Mouse (Mus musculus): ENCODE results near the gene Angptl4. TPM values are rescaled to one million over a fixed set of nuclear protein-coding genes. Genes with fewer than 3 reads are reported as not detected.

Angptl4 gene
- total and polyA plus RNA-seq, 2 experiments from 2014 or later, result 17.2 to 25.2 TPM

DNA sequence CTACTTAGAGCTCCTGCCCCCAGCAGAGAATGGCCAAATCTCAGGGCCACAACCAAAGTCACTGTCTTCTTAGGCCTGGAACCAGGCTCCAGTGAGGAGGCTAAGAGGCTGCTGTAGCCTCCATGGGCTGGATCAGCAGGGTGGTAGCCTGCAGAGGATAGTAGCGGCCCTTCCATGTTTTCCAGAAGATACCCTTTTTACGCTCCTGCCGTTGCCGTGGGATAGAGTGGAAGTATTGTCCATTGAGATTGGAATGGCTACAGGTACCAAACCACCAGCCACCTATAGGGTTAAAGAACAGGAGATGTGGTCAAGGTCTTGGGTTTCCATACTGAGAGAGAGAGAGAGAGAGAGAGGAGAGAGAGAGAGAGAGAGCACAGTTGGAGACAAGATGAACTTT, 6.3 kb downstream of the Angptl4 start:
- Histone ChIP-seq H3K4me2 (ENCODE audit: low read depth) (no peak overlapping the region), H3K27ac (ENCODE audit: low read depth, low read length) (no peak overlapping the region), H3K9ac (no peak overlapping the region), H3K27me3 (ENCODE audit: insufficient read depth, low read length) (no peaks in the 10 kb centered on the region), H3K4me3 (ENCODE audit: low read depth, low read length) (no peak overlapping the region), H3K4me1 (ENCODE audit: insufficient read depth) (no peaks in the 10 kb centered on the region; the same call in 1 of the 2 replicates), H3K36me3 (ENCODE audit: insufficient read depth) (no peaks in the 10 kb centered on the region), H3K9me3 (ENCODE audit: low read length) (no peaks in the 10 kb centered on the region)
- DNase-seq (no peak), ATAC-seq (no peak)
- WGBS, result 97% methylated on average over 4 of the region's 4 CpGs
- TF ChIP-seq CTCF (IDR thresholded peaks at IDR 0.05; ENCODE audit: low read depth), result no peak

DNA sequence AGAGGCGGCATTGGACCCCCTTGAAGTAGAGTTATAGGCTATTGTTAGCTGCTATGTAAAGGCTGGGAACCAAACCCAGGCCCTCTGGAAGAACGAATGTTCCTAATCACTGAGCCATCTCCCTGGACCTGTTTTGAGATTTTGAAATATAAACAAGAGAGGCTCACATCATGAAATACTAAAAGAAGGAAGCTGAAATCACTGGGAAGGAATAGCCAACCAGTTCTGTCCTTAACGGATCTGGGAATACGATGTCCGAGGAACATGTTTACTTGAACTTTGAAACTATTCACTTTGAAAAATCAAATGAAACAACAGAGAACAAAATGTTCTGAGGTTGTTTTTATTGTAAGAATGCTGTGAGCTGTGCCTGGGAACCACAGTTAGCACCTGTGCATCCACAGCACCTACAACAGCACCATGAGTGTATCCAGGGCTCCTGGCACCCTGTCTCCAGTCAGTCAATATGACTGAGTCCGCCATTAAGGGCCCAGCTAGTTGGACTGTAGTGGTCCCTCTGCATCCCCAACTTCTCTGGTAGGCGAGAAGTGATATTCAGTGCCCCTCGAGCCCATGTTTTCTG, 7.0 kb downstream of the Angptl4 start:
- no peak for DNase-seq
- H3K4me3 ChIP-seq (ENCODE audit: low read depth, low read length), result no peak overlapping the region
- TF ChIP-seq CTCF (IDR thresholded peaks at IDR 0.05; ENCODE audit: low read depth), result no peak

GRCm38 (mm10) chr17:33773871-33774572, 7.6 kb downstream of the Angptl4 start:
- Histone ChIP-seq H3K4me3 (ENCODE audit: low read depth, low read length) (no peak overlapping the region), H3K4me1 (ENCODE audit: insufficient read depth) (no peaks in the 10 kb centered on the region), H3K9ac (no peak overlapping the region), H3K36me3 (ENCODE audit: insufficient read depth) (no peaks in the 10 kb centered on the region), H3K27ac (ENCODE audit: low read depth, low read length) (no peak overlapping the region), H3K9me3 (ENCODE audit: low read length) (no peaks in the 10 kb centered on the region), H3K27me3 (ENCODE audit: insufficient read depth, low read length) (no peaks in the 10 kb centered on the region), H3K4me2 (ENCODE audit: low read depth) (no peak overlapping the region)
- no peak for TF ChIP-seq CTCF (IDR thresholded peaks at IDR 0.05; ENCODE audit: low read depth)
- WGBS, result 93% methylated on average over 6 of the region's 6 CpGs
- DNase-seq (no peak), ATAC-seq (no peak)

More for the DNA sequence above, 7.0 kb downstream of the Angptl4 start:
- 90% methylated on average over 8 of the region's 8 CpGs for whole genome bisulfite sequencing
- Histone ChIP-seq H3K9ac (no peak overlapping the region), H3K27me3 (ENCODE audit: insufficient read depth, low read length) (no peaks in the 10 kb centered on the region), H3K9me3 (ENCODE audit: low read length) (no peaks in the 10 kb centered on the region), H3K4me2 (ENCODE audit: low read depth) (no peak overlapping the region), H3K27ac (ENCODE audit: low read depth, low read length) (no peak overlapping the region), H3K4me1 (ENCODE audit: insufficient read depth) (no peaks in the 10 kb centered on the region; the same call in 1 of the 2 replicates), H3K36me3 (ENCODE audit: insufficient read depth) (no peaks in the 10 kb centered on the region)
- no peak for ATAC-seq

GRCm38 (mm10) chr17:33773426-33773825, 8.2 kb downstream of the Angptl4 start:
- Histone ChIP-seq H3K4me2 (ENCODE audit: low read depth) (no peak overlapping the region), H3K36me3 (ENCODE audit: insufficient read depth) (no peaks in the 10 kb centered on the region), H3K9me3 (ENCODE audit: low read length) (no peaks in the 10 kb centered on the region), H3K27me3 (ENCODE audit: insufficient read depth, low read length) (no peaks in the 10 kb centered on the region), H3K27ac (ENCODE audit: low read depth, low read length) (no peak overlapping the region), H3K4me1 (ENCODE audit: insufficient read depth) (no peaks in the 10 kb centered on the region), H3K4me3 (ENCODE audit: low read depth, low read length) (no peak overlapping the region), H3K9ac (no peak overlapping the region)
- 84% methylated on average over 6 of the region's 6 CpGs for WGBS
- no peak for DNase-seq
- no peak for ATAC-seq
- no peak for TF ChIP-seq CTCF (IDR thresholded peaks at IDR 0.05; ENCODE audit: low read depth)

DNA sequence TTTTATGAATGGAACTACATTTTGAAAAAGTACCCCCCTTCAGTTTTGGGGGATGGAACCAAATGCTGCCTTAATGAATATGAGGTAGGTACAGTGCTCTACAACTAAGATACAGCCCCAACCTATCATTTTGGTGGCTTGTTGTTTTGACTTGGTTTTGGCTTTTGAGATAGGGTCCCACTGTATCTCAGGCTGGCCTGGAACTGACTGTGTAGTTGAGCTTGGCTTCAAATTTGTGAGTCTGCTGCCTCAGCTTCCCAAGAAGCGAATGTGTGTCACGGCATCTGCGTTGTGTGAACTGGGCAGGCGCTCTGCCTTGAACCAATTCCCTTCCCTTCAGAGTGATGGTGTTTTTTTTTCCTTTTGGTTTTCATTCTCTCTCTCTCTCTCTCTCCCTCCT, 10.0 kb downstream of the Angptl4 start:
- DNase-seq (no peak), ATAC-seq (no peak)
- H3K27me3 ChIP-seq (ENCODE audit: insufficient read depth, low read length), result no peaks in the 10 kb centered on the region
- WGBS, result 90% methylated on average over 4 of the region's 4 CpGs
- H3K4me3 ChIP-seq (ENCODE audit: low read depth, low read length), result no peak overlapping the region
- H3K4me2 ChIP-seq (ENCODE audit: low read depth), result no peak overlapping the region
- no peaks in the 10 kb centered on the region for H3K9me3 ChIP-seq (ENCODE audit: low read length)
- H3K9ac ChIP-seq, result no peak overlapping the region
- no peak for TF ChIP-seq CTCF (IDR thresholded peaks at IDR 0.05; ENCODE audit: low read depth)
- H3K27ac ChIP-seq (ENCODE audit: low read depth, low read length), result no peak overlapping the region
- H3K4me1 ChIP-seq (ENCODE audit: insufficient read depth), result no peaks in the 10 kb centered on the region
- no peaks in the 10 kb centered on the region for H3K36me3 ChIP-seq (ENCODE audit: insufficient read depth)

DNA sequence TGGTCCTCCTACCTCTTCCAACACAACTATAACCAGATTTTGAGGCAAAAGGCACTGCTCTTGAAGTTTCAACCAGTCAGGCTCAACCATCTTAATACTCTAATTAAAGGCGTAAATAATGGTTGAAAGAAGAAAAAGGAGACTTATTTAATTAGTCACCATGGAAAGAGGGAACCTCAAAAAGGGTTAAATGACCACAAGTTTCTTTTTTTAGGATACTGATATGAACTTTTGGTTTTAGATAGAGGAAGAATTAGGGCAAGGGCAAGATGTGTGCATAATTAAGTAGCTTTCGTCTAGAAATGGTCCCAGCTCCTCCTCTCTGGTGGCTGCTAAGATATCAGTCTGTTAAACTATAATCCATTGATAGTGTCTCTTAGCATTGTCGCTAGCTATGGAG, 15.2 kb downstream of the Angptl4 start:
- Histone ChIP-seq H3K9me3 (ENCODE audit: low read length) (no peaks in the 10 kb centered on the region), H3K9ac (no peak overlapping the region), H3K27me3 (ENCODE audit: insufficient read depth, low read length) (no peaks in the 10 kb centered on the region), H3K4me1 (ENCODE audit: insufficient read depth) (no peaks in the 10 kb centered on the region), H3K27ac (ENCODE audit: low read depth, low read length) (no peak overlapping the region), H3K4me2 (ENCODE audit: low read depth) (no peak overlapping the region), H3K4me3 (ENCODE audit: low read depth, low read length) (no peak overlapping the region), H3K36me3 (ENCODE audit: insufficient read depth) (no peaks in the 10 kb centered on the region)
- 77% methylated on average over 3 of the region's 3 CpGs for WGBS
- DNase-seq (no peak), ATAC-seq (no peak)
- no peak for TF ChIP-seq CTCF (IDR thresholded peaks at IDR 0.05; ENCODE audit: low read depth)
